Mouse (Mus musculus) forebrain, embryonic 11.5 days (tissue): Measurements from ENCODE around the gene Thsd4. TPM values are rescaled to one million over a fixed set of nuclear protein-coding genes. Genes with fewer than 3 reads are reported as not detected.
"Not testable (repeated sequence)": the region's sequence is repeated elsewhere in the genome, so short reads cannot be mapped to it uniquely, and the experiment has no call there.

Experiments
- ATAC-seq: fragments of 200-750 bp; cut with Nextera tagmentation; replicated peaks from 2 replicates; pipeline ENCODE4 v1.8.0; 2017; ENCODE audit warnings: moderate TSS enrichment; ENCODE audit not compliant: low FRiP score
- DNase-seq: peaks from one replicate; pipeline ENCODE4 v3.0.0-alpha.2; 2017; ENCODE audit warnings: low spot score
- H3K27ac ChIP-seq: fragments of 300-500 bp; sonication (generic); 2 replicates; pipeline ENCODE4 v1.5.1; 2014; ENCODE audit warnings: low read depth, low read length
- H3K27me3 ChIP-seq: fragments of 300-500 bp; sonication (generic); 2 replicates; pipeline ENCODE4 v1.6.1; 2014; ENCODE audit warnings: mild to moderate bottlenecking, low read length, mixed read lengths; ENCODE audit not compliant: control insufficient read depth, insufficient read depth
- H3K36me3 ChIP-seq: fragments of 300-500 bp; sonication (generic); 2 replicates; pipeline ENCODE4 v1.6.1; 2014; ENCODE audit warnings: mild to moderate bottlenecking, low read length, moderate library complexity, mixed read lengths; ENCODE audit not compliant: control insufficient read depth, insufficient read depth
- H3K4me1 ChIP-seq: fragments of 300-500 bp; sonication (generic); replicated peaks from 2 replicates; pipeline ENCODE4 v1.6.1; 2014; ENCODE audit warnings: low read length, mixed read lengths; ENCODE audit not compliant: control insufficient read depth, insufficient read depth
- H3K4me2 ChIP-seq: fragments of 300-500 bp; sonication (generic); 2 replicates; pipeline ENCODE4 v1.6.1; 2014; ENCODE audit warnings: low read depth, mild to moderate bottlenecking, low read length, moderate library complexity, mixed read lengths; ENCODE audit not compliant: severe bottlenecking
- H3K4me3 ChIP-seq: fragments of 300-500 bp; sonication (generic); 2 replicates; pipeline ENCODE4 v1.5.1; 2014; ENCODE audit warnings: low read depth, low read length
- H3K9ac ChIP-seq: fragments of 300-500 bp; sonication (generic); 2 replicates; pipeline ENCODE4 v1.6.1; 2014; ENCODE audit warnings: low read length
- H3K9me3 ChIP-seq: fragments of 300-500 bp; sonication (generic); 2 replicates; pipeline ENCODE4 v1.6.1; 2016; ENCODE audit warnings: low read length, mixed read lengths; ENCODE audit not compliant: control insufficient read depth
- WGBS: fragments of 180-500 bp; shearing (Covaris S2); extraction: QIAGEN DNeasy Blood & Tissue Kit; methylation state at CpG from one replicate; pipeline ENCODE4 v1.1.7; 2014; 5-methylcytosine and 5-hydroxymethylcytosine counted together
- polyA plus RNA-seq: library from polyadenylated mRNA; unstranded; fragments of >200 nt; fragmentation: Nextera tagmentation; extraction: Ambion mirVana; gene quantifications from 2 replicates; pipeline ENCODE4 v1.2.1, GENCODE M21; 2014

The Thsd4 gene
- polyA plus RNA-seq, 1 experiment from 2014 or later: 4.6 TPM

GRCm38 (mm10) chr9:60192321-60192720, 329.5 kb downstream of the Thsd4 start:
- Histone ChIP-seq H3K4me1 (no peaks in the 10 kb centered on the region), H3K9me3 (no peaks in the 10 kb centered on the region), H3K27me3 (no peaks in the 10 kb centered on the region), H3K27ac (no peak overlapping the region), H3K4me2 (no peak overlapping the region), H3K36me3 (no peaks in the 10 kb centered on the region), H3K9ac (no peak overlapping the region), H3K4me3 (no peak overlapping the region)
- DNase-seq (no peak), ATAC-seq (no peak)
- 86% methylated on average over 5 of the region's 5 CpGs for WGBS

- ATAC-seq: no peak
Observed at GRCm38 (mm10) chr9:60187437-60187836, 334.4 kb downstream of the Thsd4 start.

GRCm38 (mm10) chr9:60186948-60187347, 334.9 kb downstream of the Thsd4 start:
- Histone ChIP-seq H3K9me3 (no peaks in the 10 kb centered on the region), H3K4me3 (no peak overlapping the region), H3K4me1 (no peaks in the 10 kb centered on the region), H3K27ac (no peak overlapping the region), H3K27me3 (no peaks in the 10 kb centered on the region), H3K36me3 (no peaks in the 10 kb centered on the region), H3K4me2 (no peak overlapping the region), H3K9ac (no peak overlapping the region)
- no peak for ATAC-seq
- WGBS: 91% methylated on average over 7 of the region's 7 CpGs
- DNase-seq: no peak

More at GRCm38 (mm10) chr9:60187437-60187836, 334.4 kb downstream of the Thsd4 start:
- Histone ChIP-seq H3K4me2 (no peak overlapping the region), H3K9ac (no peak overlapping the region), H3K4me3 (no peak overlapping the region), H3K4me1 (no peaks in the 10 kb centered on the region), H3K9me3 (no peaks in the 10 kb centered on the region), H3K27me3 (no peaks in the 10 kb centered on the region), H3K36me3 (no peaks in the 10 kb centered on the region), H3K27ac (no peak overlapping the region)
- 88% methylated on average over 2 of the region's 2 CpGs for WGBS
- DNase-seq: no peak

- no peak overlapping the region for H3K9ac ChIP-seq
Observed at GRCm38 (mm10) chr9:60184083-60184482, 337.8 kb downstream of the Thsd4 start.

GRCm38 (mm10) chr9:60182371-60182770, 339.5 kb downstream of the Thsd4 start:
- H3K9me3 ChIP-seq: no peaks in the 10 kb centered on the region
- WGBS: 87% methylated on average over 6 of the region's 6 CpGs
- H3K4me1 ChIP-seq: no peaks in the 10 kb centered on the region
- H3K27me3 ChIP-seq: no peaks in the 10 kb centered on the region
- H3K9ac ChIP-seq: no peak overlapping the region
- no peak overlapping the region for H3K27ac ChIP-seq
- H3K36me3 ChIP-seq: no peaks in the 10 kb centered on the region
- no peak for DNase-seq
- H3K4me3 ChIP-seq: no peak overlapping the region
- H3K4me2 ChIP-seq: no peak overlapping the region
- no peak for ATAC-seq

More at GRCm38 (mm10) chr9:60184083-60184482, 337.8 kb downstream of the Thsd4 start:
- no peaks in the 10 kb centered on the region for H3K27me3 ChIP-seq
- ATAC-seq (no peak), DNase-seq (no peak)
- H3K4me2 ChIP-seq: no peak overlapping the region
- no peaks in the 10 kb centered on the region for H3K9me3 ChIP-seq
- H3K27ac ChIP-seq: no peak overlapping the region
- no peaks in the 10 kb centered on the region for H3K36me3 ChIP-seq
- H3K4me1 ChIP-seq: no peaks in the 10 kb centered on the region
- WGBS: 73% methylated on average over 3 of the region's 3 CpGs
- no peak overlapping the region for H3K4me3 ChIP-seq

GRCm38 (mm10) chr9:60180936-60181335, 340.9 kb downstream of the Thsd4 start:
- H3K9me3 ChIP-seq: no peaks in the 10 kb centered on the region
- H3K36me3 ChIP-seq: no peaks in the 10 kb centered on the region
- no peaks in the 10 kb centered on the region for H3K4me1 ChIP-seq
- no peaks in the 10 kb centered on the region for H3K27me3 ChIP-seq
- H3K9ac ChIP-seq: no peak overlapping the region
- 96% methylated on average over 3 of the region's 3 CpGs for WGBS
- DNase-seq: no peak
- H3K27ac ChIP-seq: no peak overlapping the region
- H3K4me2 ChIP-seq: no peak overlapping the region
- H3K4me3 ChIP-seq: no peak overlapping the region
- no peak for ATAC-seq

- Histone ChIP-seq H3K36me3 (no peaks in the 10 kb centered on the region), H3K4me2 (no peak overlapping the region), H3K4me1 (no peaks in the 10 kb centered on the region), H3K27ac (no peak overlapping the region), H3K9me3 (no peaks in the 10 kb centered on the region), H3K9ac (no peak overlapping the region), H3K27me3 (no peaks in the 10 kb centered on the region), H3K4me3 (no peak overlapping the region)
- DNase-seq: no peak
- 90% methylated on average over 6 of the region's 6 CpGs for WGBS
- no peak for ATAC-seq
Observed at GRCm38 (mm10) chr9:60180114-60180513, 341.7 kb downstream of the Thsd4 start.

- no peak overlapping the region for H3K9ac ChIP-seq
- no peak for DNase-seq
- H3K27ac ChIP-seq: no peak overlapping the region
- WGBS: 90% methylated on average over 3 of the region's 3 CpGs
- H3K36me3 ChIP-seq: no peaks in the 10 kb centered on the region
- no peak for ATAC-seq
- no peaks in the 10 kb centered on the region for H3K9me3 ChIP-seq
- H3K27me3 ChIP-seq: no peaks in the 10 kb centered on the region
- no peak overlapping the region for H3K4me2 ChIP-seq
- H3K4me3 ChIP-seq: no peak overlapping the region
- no peaks in the 10 kb centered on the region for H3K4me1 ChIP-seq
Observed at GRCm38 (mm10) chr9:60176311-60176710, 345.5 kb downstream of the Thsd4 start.

- H3K4me3 ChIP-seq, DNase-seq, H3K36me3 ChIP-seq, H3K27ac ChIP-seq, ATAC-seq, H3K4me2 ChIP-seq, H3K9me3 ChIP-seq, H3K9ac ChIP-seq, H3K27me3 ChIP-seq, H3K4me1 ChIP-seq: not testable (repeated sequence)
- 77% methylated on average over 8 of the region's 9 CpGs for WGBS
Observed at GRCm38 (mm10) chr9:60172459-60173060, 349.3 kb downstream of the Thsd4 start.
